Mouse (Mus musculus) Muller cell, postnatal 12 days (primary cell): ENCODE results near the gene Gm3269.
"Not testable (repeated sequence)": the region's sequence is repeated elsewhere in the genome, so short reads cannot be mapped to it uniquely, and the experiment has no call there.

Experiments
- DNase-seq: peaks from one replicate; pipeline ENCODE4 v3.0.0-alpha.2; 2015; ENCODE audit errors: inconsistent ontology term

The Gm3269 gene

GRCm38 (mm10) chr14:4837806-4838205 is at the start of gene Gm3269:
Gm3269 (plus strand) TSS chr14:4838106.
- not testable (repeated sequence) for DNase-seq

- DNase-seq = not testable (repeated sequence)
Observed at GRCm38 (mm10) chr14:4806421-4806820, 31.5 kb upstream of the Gm3269 start.

GRCm38 (mm10) chr14:4821950-4822349 is 16.0 kb upstream of the Gm3269 start:
- not testable (repeated sequence) for DNase-seq

- DNase-seq = not testable (repeated sequence)
Observed at GRCm38 (mm10) chr14:4855299-4855980, 17.5 kb downstream of the Gm3269 start, which contains the start of gene Gm3264. Gm3264 (plus strand) TSS chr14:4855576.

GRCm38 (mm10) chr14:4892116-4892515 is 54.2 kb downstream of the Gm3269 start, which contains the start of gene Gm3278:
Gm3278 (plus strand) TSS chr14:4892416.
- not testable (repeated sequence) for DNase-seq
